Mouse (Mus musculus) bone marrow macrophage, adult 2 months (primary cell): Measurements from ENCODE around the gene Atxn7l3. TPM values are rescaled to one million over a fixed set of nuclear protein-coding genes. Genes with fewer than 3 reads are reported as not detected.
"Not testable (repeated sequence)": the region's sequence is repeated elsewhere in the genome, so short reads cannot be mapped to it uniquely, and the experiment has no call there.

Experiments used
- H3K27ac ChIP-seq: 2 replicates; pipeline ENCODE4 v1.5.1; 2012; ENCODE audit warnings: low read depth, low read length; ENCODE audit not compliant: insufficient read depth
- H3K4me1 ChIP-seq: 2 replicates; pipeline ENCODE4 v1.6.1; 2012; ENCODE audit warnings: low read length; ENCODE audit not compliant: control insufficient read depth, insufficient read depth
- H3K4me3 ChIP-seq: 2 replicates; pipeline ENCODE4 v1.5.1; 2012; ENCODE audit warnings: mild to moderate bottlenecking, low read length, moderate library complexity; ENCODE audit not compliant: insufficient read depth
- CTCF ChIP-seq: IDR thresholded peaks from 2 replicates; pipeline ENCODE4 v1.5.1; 2012; ENCODE audit warnings: low read depth, mild to moderate bottlenecking, low read length, moderate library complexity
- POLR2A ChIP-seq: IDR thresholded peaks from 2 replicates; pipeline ENCODE4 v1.6.1; 2012; ENCODE audit warnings: mild to moderate bottlenecking, low read depth, low read length, borderline replicate concordance
- polyA plus RNA-seq: library from polyadenylated mRNA; stranded (reverse); fragments of >200 nt; gene quantifications from 2 replicates; pipeline ENCODE4 v1.2.4, GENCODE M21; 2012; ENCODE audit not compliant: missing spikeins, insufficient read depth, insufficient read length

The Atxn7l3 gene
- polyA plus RNA-seq, 1 experiment, result 39.8 TPM

DNA sequence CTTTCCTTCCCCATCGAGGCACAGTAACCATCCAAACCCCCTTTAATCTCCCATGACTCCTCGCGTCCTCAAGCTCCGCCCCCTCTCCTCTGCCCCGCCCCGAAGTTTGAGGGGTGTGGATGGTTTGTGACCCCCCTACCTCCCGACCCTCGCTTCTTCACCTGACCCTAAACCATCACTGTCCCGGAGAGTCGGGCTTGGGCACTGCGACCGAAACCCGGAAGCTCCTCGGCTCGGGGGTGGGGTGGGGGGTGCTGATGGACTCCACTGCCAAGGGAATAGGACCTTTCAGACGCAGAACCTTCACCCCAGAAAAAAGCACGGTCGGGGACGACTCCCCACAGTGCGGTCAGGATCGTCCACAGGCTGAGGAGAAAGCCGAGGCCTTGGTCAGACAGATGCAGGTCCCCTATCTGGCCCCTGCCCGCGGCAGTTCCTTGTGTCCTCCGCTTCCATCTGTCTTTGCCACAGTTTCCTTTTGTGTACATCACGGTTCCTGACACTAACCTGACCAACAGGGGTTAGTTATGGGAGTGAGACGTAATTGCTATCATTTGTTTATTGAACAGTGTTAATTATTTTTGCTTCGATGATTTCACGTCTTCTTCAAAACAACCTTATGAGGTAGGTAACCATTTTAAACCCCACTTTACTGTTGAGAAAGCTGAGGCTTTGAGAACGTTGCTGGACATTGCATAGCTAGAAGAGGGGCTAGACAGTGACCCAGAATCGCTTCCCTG is 11.2 kb downstream of the Atxn7l3 start:
- Histone ChIP-seq H3K4me3 (peak overlapping the region; percentile 94), H3K4me1 (peaks cover 7% of the 10 kb centered on the region; the same call in 1 of the 2 replicates), H3K27ac (peak overlapping the region; percentile 91)
- no peak for TF ChIP-seq CTCF
- TF ChIP-seq POLR2A, result no peak

DNA sequence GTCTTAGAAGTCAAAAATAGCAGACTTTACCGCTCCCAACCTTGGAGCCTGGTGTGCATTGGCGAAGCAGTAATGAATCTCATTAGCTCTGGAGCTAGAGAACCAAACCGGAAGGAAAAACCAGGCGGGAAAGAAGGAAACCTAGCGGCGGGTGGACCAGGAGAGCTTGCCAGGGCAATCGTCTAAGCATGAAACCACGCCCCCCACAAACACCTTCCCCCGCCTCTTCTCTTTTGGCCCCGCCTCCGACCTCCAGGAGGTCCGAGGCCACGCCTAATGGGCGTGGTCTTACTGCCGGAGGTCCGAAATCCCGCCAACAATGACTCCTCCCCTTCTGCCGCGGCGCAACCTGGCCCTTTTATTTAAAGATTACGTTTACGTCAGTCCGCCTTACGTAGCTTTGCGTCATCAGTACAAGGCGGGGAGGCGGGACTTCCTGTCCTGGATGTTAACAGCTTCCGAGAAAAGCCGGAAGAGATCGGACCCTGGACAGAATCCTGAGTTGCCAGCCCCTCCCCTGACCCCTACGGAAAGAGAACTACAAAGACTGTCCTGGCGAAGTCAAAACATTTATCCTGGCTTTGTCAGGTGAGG is 11.8 kb downstream of the Atxn7l3 start, which contains the start of gene Tmub2:
Gene Tmub2, plus strand, starts transcription at position 431 of the 594 bp plus-strand sequence.
- TF ChIP-seq CTCF, result no peak
- no peak for TF ChIP-seq POLR2A
- Histone ChIP-seq H3K27ac (peak within 1 kb of the TSS; percentile 91), H3K4me1 (peaks cover 7% of the 10 kb centered on the region; the same call in 1 of the 2 replicates), H3K4me3 (peak within 1 kb of the TSS; percentile 94)

DNA sequence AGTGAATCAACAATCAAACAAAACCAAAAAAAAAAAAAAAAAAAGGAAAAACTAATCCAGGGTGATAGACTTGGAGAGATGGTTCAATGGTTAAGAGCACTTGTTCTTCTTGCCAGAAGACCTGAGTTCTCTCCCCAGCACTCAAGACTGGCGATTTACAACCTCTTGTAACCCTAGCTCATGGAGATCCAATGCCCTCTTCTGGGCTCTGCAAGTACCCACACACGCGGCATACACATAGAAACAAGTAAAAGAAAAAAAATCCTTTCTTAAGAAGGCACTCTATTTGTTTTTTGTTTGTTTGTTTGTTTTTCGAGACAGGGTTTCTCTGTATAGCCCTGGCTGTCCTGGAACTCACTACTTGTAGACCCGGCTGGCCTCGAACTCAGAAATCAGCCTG is 12.5 kb downstream of the Atxn7l3 start:
- peak overlapping the region; percentile 63 for H3K27ac ChIP-seq
- TF ChIP-seq POLR2A, result no peak
- TF ChIP-seq CTCF, result no peak
- H3K4me1 ChIP-seq, result peaks cover 7% of the 10 kb centered on the region; the same call in 1 of the 2 replicates
- H3K4me3 ChIP-seq, result peak overlapping the region; percentile 51

DNA sequence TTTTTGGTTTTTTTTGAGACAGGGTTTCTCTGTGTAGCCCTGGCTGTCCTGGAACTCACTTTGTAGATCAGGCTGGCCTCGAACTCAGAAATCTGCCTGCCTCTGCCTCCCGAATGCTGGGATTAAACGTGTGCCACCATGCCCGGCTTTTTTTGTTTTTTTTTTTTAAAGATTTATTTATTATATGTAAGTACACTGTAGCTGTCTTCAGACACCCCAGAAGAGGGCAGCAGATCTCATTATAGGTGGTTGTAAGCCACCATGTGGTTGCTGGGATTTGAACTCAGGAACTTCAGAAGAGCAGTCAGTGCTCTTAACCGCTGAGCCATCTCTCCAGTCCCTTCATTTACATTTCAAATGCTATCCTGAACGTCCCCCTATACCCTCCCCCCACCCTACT is 16.2 kb downstream of the Atxn7l3 start:
- not testable (repeated sequence) for H3K27ac ChIP-seq, H3K4me1 ChIP-seq, H3K4me3 ChIP-seq

DNA sequence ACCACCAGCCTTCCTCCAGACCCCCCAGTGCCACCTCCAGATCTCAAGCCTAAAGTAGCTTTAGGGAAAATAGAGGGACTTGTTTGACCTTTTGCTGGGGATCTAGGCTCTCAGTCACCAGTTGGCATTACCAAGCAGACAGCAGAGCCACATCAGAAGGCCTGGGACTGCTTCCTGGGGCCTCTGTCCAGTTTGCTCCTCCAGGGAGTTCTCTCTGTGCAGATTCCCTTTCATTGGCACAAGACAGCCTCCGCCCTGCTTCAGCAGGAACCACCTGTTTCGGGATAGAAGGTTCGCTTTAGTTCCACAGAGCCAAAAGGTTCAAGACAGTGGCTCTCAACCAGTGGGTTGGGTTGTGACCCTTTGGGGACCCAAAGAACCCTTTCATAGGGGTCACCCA is 16.8 kb downstream of the Atxn7l3 start:
- Histone ChIP-seq H3K4me3 (no peak overlapping the region), H3K4me1 (0 out of 2 replicates have a peak, but pooled peaks cover 2% of the 10 kb centered on the region), H3K27ac (no peak overlapping the region)
- TF ChIP-seq CTCF, result no peak
- no peak for TF ChIP-seq POLR2A

DNA sequence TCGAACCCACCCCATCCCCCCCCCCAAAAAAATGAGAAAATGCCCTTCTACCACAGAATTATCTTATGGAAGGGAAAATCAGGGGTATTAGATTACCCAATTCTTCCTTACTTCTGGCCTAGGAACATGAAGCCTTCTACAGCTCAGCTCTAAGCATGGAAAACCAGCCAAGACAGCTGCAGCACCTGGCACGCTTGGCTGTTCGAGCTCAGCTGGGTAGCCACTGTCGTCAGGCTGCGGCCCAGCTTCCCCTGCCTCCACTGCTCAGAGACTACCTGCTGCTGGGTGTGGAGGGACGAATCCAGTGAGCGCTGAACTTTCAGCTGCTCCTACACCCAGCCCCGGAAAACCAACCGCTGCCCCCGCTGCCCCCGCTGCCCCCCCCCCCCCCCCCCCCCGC is 18.7 kb downstream of the Atxn7l3 start:
- H3K27ac ChIP-seq, result no peak overlapping the region
- H3K4me1 ChIP-seq, result no peaks in the 10 kb centered on the region
- no peak overlapping the region for H3K4me3 ChIP-seq
- TF ChIP-seq CTCF, result no peak
- no peak for TF ChIP-seq POLR2A

DNA sequence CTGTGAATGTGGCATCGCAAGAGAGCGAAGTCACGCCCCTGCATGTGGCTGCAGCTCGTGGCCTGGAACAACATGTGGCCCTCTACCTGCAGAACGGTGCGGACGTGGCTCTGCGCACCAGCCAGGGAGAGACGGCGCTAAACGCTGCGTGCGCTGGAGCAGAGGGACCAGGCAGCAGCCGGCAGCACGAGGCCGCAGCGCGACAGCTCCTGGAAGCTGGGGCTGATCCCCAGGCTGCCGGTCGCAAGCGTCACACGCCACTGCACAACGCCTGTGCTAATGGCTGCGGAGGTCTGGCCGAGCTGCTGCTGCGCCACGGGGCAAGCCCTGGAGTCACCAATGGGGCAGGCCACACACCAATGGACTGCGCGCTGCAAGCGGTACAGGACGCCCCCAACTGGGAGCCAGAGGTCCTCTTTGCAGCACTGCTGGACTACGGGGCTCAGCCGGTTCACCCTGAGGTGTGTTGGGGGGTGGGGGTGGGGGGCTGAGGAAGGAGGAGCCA is 20.0 kb downstream of the Atxn7l3 start:
- no peak overlapping the region for H3K27ac ChIP-seq
- H3K4me3 ChIP-seq, result no peak overlapping the region
- H3K4me1 ChIP-seq, result no peaks in the 10 kb centered on the region
- no peak for TF ChIP-seq POLR2A
- TF ChIP-seq CTCF, result no peak

DNA sequence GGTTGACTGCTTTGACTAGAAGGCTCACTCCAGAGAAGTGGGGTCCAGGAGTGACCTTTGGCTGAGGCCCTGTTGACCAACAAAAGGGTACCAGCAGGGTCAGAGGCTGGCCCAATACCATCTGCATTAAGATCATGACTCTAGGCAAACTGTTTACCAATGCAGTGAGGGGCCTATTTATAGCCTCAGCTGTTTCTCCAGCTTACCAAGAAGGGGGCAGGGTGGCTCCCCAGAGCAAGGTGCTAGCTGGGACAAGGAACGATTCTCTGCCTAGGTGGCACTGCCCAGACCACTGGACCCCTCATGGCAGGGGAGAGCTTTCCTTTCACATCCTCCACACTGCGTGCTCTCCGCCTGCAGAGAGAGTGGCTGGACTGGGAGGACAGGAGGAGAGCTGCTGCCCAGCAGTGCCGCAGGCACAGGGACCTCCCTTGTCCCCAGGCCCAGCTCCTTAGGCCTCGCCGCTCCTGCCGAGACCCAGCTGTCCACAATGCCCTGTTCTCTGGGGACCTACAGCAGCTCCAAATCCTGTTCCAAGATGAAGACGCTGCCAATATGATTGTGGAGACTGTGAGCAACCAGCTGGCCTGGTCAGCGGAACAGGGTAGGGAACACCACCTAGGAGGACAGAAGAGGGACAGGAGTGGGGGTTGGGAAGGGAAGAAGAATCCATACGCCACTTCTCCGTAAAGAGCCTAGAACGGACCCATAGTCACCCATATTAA is 27.7 kb downstream of the Atxn7l3 start, which contains the start of gene Asb16:
Gene Asb16, plus strand, starts transcription at position 224 of the 725 bp plus-strand sequence.
- peaks cover 6% of the 10 kb centered on the region for H3K4me1 ChIP-seq
- no peak within 1 kb of the TSS for H3K27ac ChIP-seq
- no peak for TF ChIP-seq CTCF
- TF ChIP-seq POLR2A, result no peak
- H3K4me3 ChIP-seq, result no peak within 1 kb of the TSS

DNA sequence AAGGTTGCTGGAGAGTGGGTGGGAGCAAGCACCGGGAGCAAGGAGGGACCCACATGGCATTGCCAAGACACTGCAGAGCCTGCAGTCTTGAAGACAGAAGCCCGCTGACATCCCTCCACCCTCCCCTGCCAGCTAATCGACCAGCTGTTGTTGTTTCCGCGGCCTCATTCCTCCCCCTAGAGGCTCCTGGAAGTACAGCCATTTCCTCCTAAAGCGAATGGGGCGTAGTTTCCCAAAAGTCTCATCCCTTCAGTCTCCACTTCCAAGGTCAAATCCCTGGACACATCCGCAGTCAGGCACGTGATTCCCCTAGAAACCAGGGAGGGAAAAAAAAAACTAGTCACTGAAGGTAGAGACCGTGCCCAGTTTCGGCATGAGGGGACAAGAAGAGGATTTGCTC is 29.0 kb downstream of the Atxn7l3 start:
- peak; percentile 27; the same call in 1 of the 2 replicates for TF ChIP-seq CTCF
- TF ChIP-seq POLR2A, result no peak
- Histone ChIP-seq H3K4me1 (peaks cover 6% of the 10 kb centered on the region), H3K27ac (no peak overlapping the region), H3K4me3 (no peak overlapping the region)
